ENCODE assay signal across 25 mouse cellular contexts in the genomic region with DNA sequence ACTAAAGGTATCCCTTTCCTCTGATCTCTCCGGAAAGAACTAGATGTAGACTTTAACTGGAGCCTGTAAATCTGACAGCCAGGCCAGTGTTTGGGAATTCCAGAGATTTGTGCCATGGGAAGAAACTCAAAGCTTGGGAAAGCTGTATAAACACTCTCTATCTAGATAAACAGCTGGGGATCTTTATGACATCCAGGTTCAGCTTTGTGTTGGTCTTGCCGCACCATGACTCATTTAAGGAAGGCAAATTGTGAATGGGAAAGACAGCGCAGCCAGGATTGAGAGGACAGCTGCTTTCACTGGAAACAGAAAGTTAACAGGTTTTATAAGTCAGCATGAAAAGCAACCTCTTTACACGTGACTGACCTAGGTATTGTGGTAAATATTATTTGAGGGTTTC. TPM values are rescaled to one million over a fixed set of nuclear protein-coding genes. Genes with fewer than 3 reads are reported as not detected.
DNase-seq lines count a peak whose midpoint lies in the region; ATAC-seq and TF ChIP-seq lines count a peak whose summit lies in the region.
"Had no signal": no experiment of that assay in that cellular context is flagged by ENCODE, and none has a peak within 500 bp of the region (broad histone marks: within the 10 kb centered on the region; RNA-seq: fewer than 3 reads in every experiment).

No protein-coding gene starts in this region.

- no peak for TF ChIP-seq EP300 in heart, adult 2 months (IDR thresholded peaks at IDR 0.05; ENCODE audit: insufficient read depth, low read depth, low read length)
- TF ChIP-seq EP300 in lung, postnatal 0 days (IDR thresholded peaks at IDR 0.05) = no peak

- peaks cover 4% of the 10 kb centered on the region for H3K4me1 ChIP-seq in heart, adult 2 months (ENCODE audit: control insufficient read depth, insufficient read depth, low read length)
- H3K4me1 ChIP-seq in lung, postnatal 0 days (ENCODE audit: insufficient read depth, low read depth, low read length) = no peaks in the 10 kb centered on the region
- H3K4me1 ChIP-seq in intestine, embryonic 16.5 days (ENCODE audit: control insufficient read depth, insufficient read depth, low read length) = peaks cover 29% of the 10 kb centered on the region
- peaks cover 26% of the 10 kb centered on the region for H3K4me1 ChIP-seq in stomach, embryonic 16.5 days (ENCODE audit: control insufficient read depth, insufficient read depth, low read length)
- no peaks in the 10 kb centered on the region for H3K4me1 ChIP-seq in hindbrain, embryonic 11.5 days (replicated peaks; ENCODE audit: control insufficient read depth, insufficient read depth, low read length)
- H3K4me1 ChIP-seq: liver, embryonic 15.5 days; megakaryocyte, embryonic 14.5 days; midbrain, embryonic 15.5 days; neural tube, embryonic 15.5 days had no signal

- TF ChIP-seq POLR2A in heart, adult 2 months (IDR thresholded peaks at IDR 0.05; ENCODE audit: insufficient read depth, low read depth, low read length) = no peak

- no peak for ATAC-seq in lung, postnatal 0 days
- ATAC-seq in intestine, embryonic 16.5 days = peak; percentile 39
- no peak for ATAC-seq in stomach, embryonic 16.5 days (ENCODE audit: insufficient read depth, low FRiP score)
- ATAC-seq in hindbrain, embryonic 11.5 days (ENCODE audit: low FRiP score) = no peak
- ATAC-seq: midbrain, embryonic 15.5 days had no signal

- DNase-seq in heart, adult 8-10 months (ENCODE audit: low spot score) = peak; percentile 13
- DNase-seq in heart, adult 2 months = no peak
- peak; percentile 36 for DNase-seq in lung, postnatal 0 days (ENCODE audit: low spot score)
- no peak for DNase-seq in lung, postnatal 14 days
- DNase-seq in hindbrain, embryonic 11.5 days (ENCODE audit: low spot score) = no peak
- no peak for DNase-seq in left cerebral cortex, adult 11 months (ENCODE audit: low spot score)
- DNase-seq: adrenal gland, adult 8-10 months; cerebellum, adult 8-10 months; kidney, postnatal 4 days; right cerebral cortex, postnatal 14 days; spleen, adult 18-20 months had no signal

- no peak overlapping the region for H3K27ac ChIP-seq in heart, adult 2 months
- H3K27ac ChIP-seq in lung, postnatal 0 days (ENCODE audit: low read length) = no peak overlapping the region
- H3K27ac ChIP-seq in intestine, embryonic 16.5 days (ENCODE audit: low read length) = 0 out of 2 replicates have a peak overlapping the region, but pooled peaks have one; percentile 13
- H3K27ac ChIP-seq in stomach, embryonic 16.5 days (ENCODE audit: low read length) = peak overlapping the region; percentile 54
- no peak overlapping the region for H3K27ac ChIP-seq in hindbrain, embryonic 11.5 days (ENCODE audit: low read depth, low read length)
- H3K27ac ChIP-seq: forebrain, embryonic 10.5 days; heart, embryonic 15.5 days; hindbrain, embryonic 12.5 days; liver, embryonic 15.5 days; midbrain, embryonic 15.5 days; neural tube, embryonic 15.5 days had no signal

- H3K27me3 ChIP-seq in heart, adult 2 months (ENCODE audit: control insufficient read depth, insufficient read depth, low read length) = no peaks in the 10 kb centered on the region
- H3K27me3 ChIP-seq in lung, postnatal 0 days (replicated peaks; ENCODE audit: insufficient read depth, low read length) = no peaks in the 10 kb centered on the region
- no peaks in the 10 kb centered on the region for H3K27me3 ChIP-seq in intestine, embryonic 16.5 days (replicated peaks; ENCODE audit: control insufficient read depth, insufficient read depth, low read length)
- no peaks in the 10 kb centered on the region for H3K27me3 ChIP-seq in stomach, embryonic 16.5 days (ENCODE audit: control insufficient read depth, insufficient read depth, low read length)
- no peaks in the 10 kb centered on the region for H3K27me3 ChIP-seq in hindbrain, embryonic 11.5 days (ENCODE audit: control insufficient read depth, insufficient read depth, low read length)
- H3K27me3 ChIP-seq: heart, embryonic 15.5 days; hindbrain, embryonic 12.5 days; limb, embryonic 12.5 days; liver, embryonic 15.5 days; megakaryocyte, embryonic 14.5 days; midbrain, embryonic 15.5 days; neural tube, embryonic 15.5 days had no signal

- no peak overlapping the region for H3K4me2 ChIP-seq in lung, postnatal 0 days (replicated peaks; ENCODE audit: low read depth, low read length)
- H3K4me2 ChIP-seq in intestine, embryonic 16.5 days (ENCODE audit: low read depth, low read length) = no peak overlapping the region
- H3K4me2 ChIP-seq in stomach, embryonic 16.5 days (ENCODE audit: low read depth, low read length) = no peak overlapping the region
- H3K4me2 ChIP-seq in hindbrain, embryonic 11.5 days (replicated peaks; ENCODE audit: low read depth, low read length) = no peak overlapping the region
- H3K4me2 ChIP-seq: heart, embryonic 15.5 days; hindbrain, embryonic 12.5 days; limb, embryonic 12.5 days; liver, embryonic 15.5 days; midbrain, embryonic 15.5 days; neural tube, embryonic 15.5 days had no signal

- no peak for TF ChIP-seq CTCF in heart, adult 2 months (IDR thresholded peaks at IDR 0.05)
- no peak for TF ChIP-seq CTCF in lung, postnatal 0 days (IDR thresholded peaks at IDR 0.05)

- H3K9ac ChIP-seq in heart, adult 2 months (ENCODE audit: low read depth, low read length) = no peak overlapping the region
- H3K9ac ChIP-seq in lung, postnatal 0 days (replicated peaks; ENCODE audit: low read depth) = no peak overlapping the region
- H3K9ac ChIP-seq in intestine, embryonic 16.5 days (ENCODE audit: low read depth, low read length) = no peak overlapping the region
- H3K9ac ChIP-seq in stomach, embryonic 16.5 days (ENCODE audit: low read length) = no peak overlapping the region
- no peak overlapping the region for H3K9ac ChIP-seq in hindbrain, embryonic 11.5 days (ENCODE audit: low read depth, low read length)
- H3K9ac ChIP-seq: heart, embryonic 15.5 days; hindbrain, embryonic 12.5 days; limb, embryonic 12.5 days; liver, embryonic 15.5 days; midbrain, embryonic 15.5 days; neural tube, embryonic 15.5 days had no signal

- no peak overlapping the region for H3K4me3 ChIP-seq in heart, adult 2 months
- H3K4me3 ChIP-seq in lung, postnatal 0 days (ENCODE audit: low read depth, low read length) = no peak overlapping the region
- no peak overlapping the region for H3K4me3 ChIP-seq in intestine, embryonic 16.5 days (ENCODE audit: low read length)
- H3K4me3 ChIP-seq in stomach, embryonic 16.5 days (replicated peaks; ENCODE audit: low read length) = no peak overlapping the region
- no peak overlapping the region for H3K4me3 ChIP-seq in hindbrain, embryonic 11.5 days (ENCODE audit: low read depth, low read length)
- H3K4me3 ChIP-seq: forebrain, embryonic 10.5 days; heart, embryonic 15.5 days; hindbrain, embryonic 12.5 days; limb, embryonic 12.5 days; liver, embryonic 15.5 days; megakaryocyte, embryonic 14.5 days; midbrain, embryonic 15.5 days; neural tube, embryonic 15.5 days had no signal

- H3K36me3 ChIP-seq in heart, adult 2 months (ENCODE audit: control insufficient read depth, insufficient read depth, low read length) = no peaks in the 10 kb centered on the region
- no peaks in the 10 kb centered on the region for H3K36me3 ChIP-seq in lung, postnatal 0 days (ENCODE audit: insufficient read depth, low read length)
- no peaks in the 10 kb centered on the region for H3K36me3 ChIP-seq in intestine, embryonic 16.5 days (ENCODE audit: control insufficient read depth, insufficient read depth, low read length)
- no peaks in the 10 kb centered on the region for H3K36me3 ChIP-seq in stomach, embryonic 16.5 days (ENCODE audit: control insufficient read depth, insufficient read depth, low read length)
- no peaks in the 10 kb centered on the region for H3K36me3 ChIP-seq in hindbrain, embryonic 11.5 days (ENCODE audit: control insufficient read depth, insufficient read depth, low read length)
- H3K36me3 ChIP-seq: forebrain, embryonic 10.5 days; heart, embryonic 15.5 days; hindbrain, embryonic 12.5 days; limb, embryonic 12.5 days; liver, embryonic 15.5 days; midbrain, embryonic 15.5 days; neural tube, embryonic 15.5 days had no signal

- intact Hi-C loops in heart, adult 2 months (cut with DNase I) = no loop called here

- no peaks in the 10 kb centered on the region for H3K9me3 ChIP-seq in lung, postnatal 0 days (ENCODE audit: low read length)
- H3K9me3 ChIP-seq in intestine, embryonic 16.5 days (ENCODE audit: control insufficient read depth, low read length) = no peaks in the 10 kb centered on the region
- no peaks in the 10 kb centered on the region for H3K9me3 ChIP-seq in stomach, embryonic 16.5 days (replicated peaks; ENCODE audit: control insufficient read depth, low read length)
- H3K9me3 ChIP-seq in hindbrain, embryonic 11.5 days (ENCODE audit: control insufficient read depth, low read length) = no peaks in the 10 kb centered on the region
- H3K9me3 ChIP-seq: forebrain, embryonic 10.5 days; heart, embryonic 15.5 days; hindbrain, embryonic 12.5 days; limb, embryonic 12.5 days; liver, embryonic 15.5 days; megakaryocyte, embryonic 14.5 days; midbrain, embryonic 15.5 days; neural tube, embryonic 15.5 days had no signal

- H3K79me2 ChIP-seq in heart, adult 2 months (replicated peaks; ENCODE audit: control insufficient read depth, insufficient read depth, low read length) = no peaks in the 10 kb centered on the region

- WGBS in heart, adult 2 months = 51% methylated on average over 4 of the region's 4 CpGs
- 40% methylated on average over 4 of the region's 4 CpGs for WGBS in lung, postnatal 0 days
- WGBS in intestine, embryonic 16.5 days = 14% methylated on average over 4 of the region's 4 CpGs
- 18% methylated on average over 4 of the region's 4 CpGs for WGBS in stomach, embryonic 16.5 days
- WGBS in hindbrain, embryonic 11.5 days = 64% methylated on average over 4 of the region's 4 CpGs

RNA-seq across cellular contexts. Expression of a gene that starts 11.7 kb away (rescaled TPM):
- total RNA-seq in heart, adult 8-10 months (2022) = not detected
- not detected for total RNA-seq in heart, adult 2 months (2021)
- not detected in 2 replicates for polyA plus RNA-seq in heart, adult 2 months (2012; rRNA removed)
- polyA plus RNA-seq in lung, postnatal 0 days (2015; fragmentation: Nextera tagmentation; extraction: Ambion mirVana) = not detected in 2 replicates
- not detected in 2 replicates for polyA plus RNA-seq in intestine, embryonic 16.5 days (2015; fragmentation: Nextera tagmentation; extraction: Ambion mirVana)
- polyA plus RNA-seq in stomach, embryonic 16.5 days (2015; fragmentation: Nextera tagmentation; extraction: Ambion mirVana) = not detected in 2 replicates
- polyA plus RNA-seq in hindbrain, embryonic 11.5 days (2014; fragmentation: Nextera tagmentation; extraction: Ambion mirVana) = not detected in 2 replicates
- total RNA-seq: adrenal gland, adult 8-10 months; common myeloid progenitor, adult 5-6 weeks; gastrocnemius, adult 18-20 months; layer of hippocampus, postnatal 10 days had no signal
- polyA plus RNA-seq: forebrain, embryonic 10.5 days; gonadal fat pad, adult 2 months; heart, embryonic 15.5 days; hindbrain, embryonic 12.5 days; limb, embryonic 12.5 days; liver, embryonic 15.5 days; midbrain, embryonic 15.5 days; neural tube, embryonic 15.5 days had no signal

RNA-seq across cellular contexts. Expression of a gene that starts 12.8 kb away (rescaled TPM):
- 10 to 100 TPM; 44.0 to 51.1 (median 48.7) TPM for total RNA-seq in heart, adult 8-10 months (2022)
- 10 to 100 TPM; 55.3 to 58.1 TPM for total RNA-seq in heart, adult 2 months (2021)
- 25.1 and 44.1 TPM in 2 replicates for polyA plus RNA-seq in heart, adult 2 months (2012; rRNA removed)
- polyA plus RNA-seq in lung, postnatal 0 days (2015; fragmentation: Nextera tagmentation; extraction: Ambion mirVana) = 54.8 and 56.0 TPM in 2 replicates
- 60.4 and 65.1 TPM in 2 replicates for polyA plus RNA-seq in intestine, embryonic 16.5 days (2015; fragmentation: Nextera tagmentation; extraction: Ambion mirVana)
- 108 and 120 TPM in 2 replicates for polyA plus RNA-seq in stomach, embryonic 16.5 days (2015; fragmentation: Nextera tagmentation; extraction: Ambion mirVana)
- polyA plus RNA-seq in hindbrain, embryonic 11.5 days (2014; fragmentation: Nextera tagmentation; extraction: Ambion mirVana) = 21.2 and 21.7 TPM in 2 replicates

Comparison
In these comparisons a context has a peak if more than half of its experiments do, and no peak if none do; other contexts are left out.
1. DNase-seq: peak in heart, adult 8-10 months (single experiment) and lung, postnatal 0 days (single experiment); none in heart, adult 2 months (0 of 2), lung, postnatal 14 days (single experiment), hindbrain, embryonic 11.5 days (single experiment) and left cerebral cortex, adult 11 months (single experiment).
2. H3K27ac ChIP-seq: peak in intestine, embryonic 16.5 days (single experiment) and stomach, embryonic 16.5 days (single experiment); none in heart, adult 2 months (single experiment), lung, postnatal 0 days (single experiment) and hindbrain, embryonic 11.5 days (single experiment).